Mouse (Mus musculus): ENCODE measurements around the gene Dcst1. TPM values are rescaled to one million over a fixed set of nuclear protein-coding genes. Genes with fewer than 3 reads are reported as not detected.

Gene Dcst1
- polyA plus RNA-seq, 1 experiment from 2014 or later, result 0.11 TPM

DNA sequence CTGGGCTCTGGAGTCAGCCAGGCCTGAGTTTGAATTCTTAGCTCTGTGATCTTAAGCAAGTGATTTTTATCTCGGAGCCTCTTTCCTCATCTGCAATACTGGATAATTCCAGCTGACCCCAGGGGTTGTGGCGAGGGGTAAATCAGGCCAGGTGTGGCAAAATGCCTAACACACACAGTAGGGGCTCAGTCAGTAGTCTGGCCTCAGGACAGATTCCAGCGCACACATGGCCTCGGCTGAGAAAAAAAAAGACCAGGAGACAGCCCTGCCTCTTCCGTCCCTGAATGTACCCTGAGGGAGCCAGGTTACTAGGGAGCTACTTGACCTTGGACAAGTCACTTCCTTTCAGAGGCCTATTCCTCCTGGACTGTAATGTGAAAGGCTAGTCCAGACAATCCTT is 17.9 kb upstream of the Dcst1 start:
- DNase-seq (no peak), ATAC-seq (ENCODE audit: insufficient read depth) (no peak)
- H3K9me3 ChIP-seq (ENCODE audit: low read depth, low read length), result no peaks in the 10 kb centered on the region
- TF ChIP-seq CTCF (IDR thresholded peaks at IDR 0.05; ENCODE audit: low read depth), result no peak
- no peak overlapping the region for H3K4me3 ChIP-seq (ENCODE audit: low read depth, low read length)
- H3K4me2 ChIP-seq, result no peak overlapping the region
- peaks cover 3% of the 10 kb centered on the region; the same call in 1 of the 2 replicates for H3K4me1 ChIP-seq (ENCODE audit: insufficient read depth)
- no peak overlapping the region for H3K9ac ChIP-seq
- WGBS, result 75% methylated on average over 5 of the region's 5 CpGs
- peaks cover 10% of the 10 kb centered on the region; the same call in 1 of the 2 replicates for H3K36me3 ChIP-seq (ENCODE audit: insufficient read depth)
- H3K27me3 ChIP-seq (ENCODE audit: insufficient read depth, low read length), result no peaks in the 10 kb centered on the region
- no peak overlapping the region for H3K27ac ChIP-seq (ENCODE audit: low read depth)

DNA sequence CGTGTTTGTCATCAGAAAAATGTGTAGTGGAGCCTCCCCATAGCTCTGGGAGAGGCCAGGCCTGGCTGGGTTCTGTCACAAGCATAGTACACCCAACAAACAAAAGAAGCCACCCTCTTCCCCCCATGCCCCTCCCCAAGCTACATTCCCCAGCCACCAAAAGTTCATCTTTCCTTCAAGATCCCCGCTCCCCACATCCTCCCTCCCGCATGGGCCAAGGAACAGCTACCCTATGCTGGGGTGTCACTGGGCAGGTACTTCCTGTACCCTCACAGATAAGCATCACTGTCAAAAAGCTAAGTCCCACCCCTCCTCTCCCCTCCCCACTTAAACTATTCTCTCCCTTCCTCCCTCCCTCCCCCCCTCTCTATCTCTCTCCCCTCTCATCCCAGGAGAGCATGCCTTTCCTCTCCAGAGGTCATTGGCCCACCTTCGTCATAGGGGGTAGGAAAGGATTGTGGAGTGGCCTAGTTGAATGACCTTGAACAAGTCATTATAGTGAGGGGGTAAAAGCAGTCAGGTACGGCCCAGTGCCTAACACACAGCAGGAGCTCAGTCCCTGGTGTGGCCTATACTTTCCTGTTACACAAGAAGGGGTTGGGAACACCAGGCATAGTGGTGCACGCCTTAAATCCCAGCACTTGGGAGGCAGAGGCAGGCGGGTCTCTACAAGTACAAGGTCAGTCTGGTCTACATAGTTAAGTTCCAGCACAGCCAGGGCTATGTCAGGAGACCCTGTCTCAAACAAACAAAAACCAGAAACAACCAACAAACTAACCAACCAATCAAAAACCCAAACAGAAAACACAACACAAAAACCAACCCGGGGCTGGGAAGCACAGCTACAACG is 17.2 kb upstream of the Dcst1 start:
- no peak for TF ChIP-seq CTCF (IDR thresholded peaks at IDR 0.05; ENCODE audit: low read depth)
- ATAC-seq (ENCODE audit: insufficient read depth), result no peak
- 85% methylated on average over 9 of the region's 9 CpGs for WGBS

DNA sequence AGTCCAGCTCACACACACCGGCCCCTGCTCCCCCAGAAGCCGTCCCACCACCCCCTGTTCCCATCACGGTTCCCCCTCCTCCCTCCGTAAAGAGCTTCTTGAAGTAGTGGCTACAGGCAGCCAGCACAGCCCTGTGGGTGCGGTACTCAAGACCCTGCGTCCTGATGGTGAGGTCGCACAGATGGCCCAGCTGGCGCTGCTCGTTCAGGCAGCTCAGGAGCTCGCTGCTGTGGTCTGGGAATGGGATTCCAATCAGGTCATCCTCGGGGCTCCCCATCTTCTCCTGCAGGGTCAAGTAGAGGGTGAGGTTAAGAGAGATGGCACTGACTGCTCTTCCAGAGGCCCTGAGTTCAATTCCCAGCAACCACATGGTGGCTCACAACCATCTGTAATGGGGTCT is 16.2 kb upstream of the Dcst1 start:
- no peaks in the 10 kb centered on the region for H3K9me3 ChIP-seq (ENCODE audit: low read depth, low read length)
- no peak for DNase-seq
- no peak for TF ChIP-seq CTCF (IDR thresholded peaks at IDR 0.05; ENCODE audit: low read depth)
- ATAC-seq (ENCODE audit: insufficient read depth), result no peak
- WGBS, result 64% methylated on average over 11 of the region's 11 CpGs
- H3K27me3 ChIP-seq (ENCODE audit: insufficient read depth, low read length), result no peaks in the 10 kb centered on the region
- H3K4me3 ChIP-seq (ENCODE audit: low read depth, low read length), result no peak overlapping the region
- H3K4me1 ChIP-seq (ENCODE audit: insufficient read depth), result peaks cover 3% of the 10 kb centered on the region; the same call in 1 of the 2 replicates
- H3K9ac ChIP-seq, result no peak overlapping the region
- H3K27ac ChIP-seq (ENCODE audit: low read depth), result no peak overlapping the region
- H3K4me2 ChIP-seq, result no peak overlapping the region
- peaks cover 10% of the 10 kb centered on the region; the same call in 1 of the 2 replicates for H3K36me3 ChIP-seq (ENCODE audit: insufficient read depth)

More for the DNA sequence above, 17.2 kb upstream of the Dcst1 start:
- Histone ChIP-seq H3K27ac (ENCODE audit: low read depth) (no peak overlapping the region), H3K36me3 (ENCODE audit: insufficient read depth) (peaks cover 10% of the 10 kb centered on the region; the same call in 1 of the 2 replicates), H3K4me1 (ENCODE audit: insufficient read depth) (peaks cover 3% of the 10 kb centered on the region; the same call in 1 of the 2 replicates), H3K9me3 (ENCODE audit: low read depth, low read length) (no peaks in the 10 kb centered on the region), H3K9ac (no peak overlapping the region), H3K4me2 (no peak overlapping the region), H3K27me3 (ENCODE audit: insufficient read depth, low read length) (no peaks in the 10 kb centered on the region), H3K4me3 (ENCODE audit: low read depth, low read length) (no peak overlapping the region)
- DNase-seq, result no peak

DNA sequence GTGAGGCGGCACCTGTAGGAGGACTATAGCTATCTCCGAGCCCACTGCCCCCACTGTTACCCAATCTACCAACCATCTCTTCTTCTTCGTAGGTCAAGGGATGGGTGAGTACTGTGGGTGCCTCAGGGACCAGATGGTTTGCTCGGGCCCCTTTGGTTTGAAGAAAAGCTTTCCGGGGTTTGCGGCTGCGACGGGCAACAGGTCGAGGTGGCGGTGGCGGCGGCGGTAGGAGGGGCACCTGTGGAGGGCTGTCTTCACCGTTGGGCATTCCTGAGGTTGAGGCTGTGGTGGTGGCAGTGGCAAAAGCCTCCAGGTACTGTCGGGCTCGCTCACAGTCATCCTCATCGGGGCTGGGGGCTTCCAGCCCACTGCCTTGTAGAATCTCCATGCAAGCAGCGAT is 15.7 kb upstream of the Dcst1 start:
- ATAC-seq (ENCODE audit: insufficient read depth), result no peak
- no peak overlapping the region for H3K4me2 ChIP-seq
- no peak for DNase-seq
- no peak overlapping the region for H3K27ac ChIP-seq (ENCODE audit: low read depth)
- no peak overlapping the region for H3K9ac ChIP-seq
- no peak overlapping the region for H3K4me3 ChIP-seq (ENCODE audit: low read depth, low read length)
- H3K9me3 ChIP-seq (ENCODE audit: low read depth, low read length), result no peaks in the 10 kb centered on the region
- TF ChIP-seq CTCF (IDR thresholded peaks at IDR 0.05; ENCODE audit: low read depth), result no peak
- H3K27me3 ChIP-seq (ENCODE audit: insufficient read depth, low read length), result no peaks in the 10 kb centered on the region
- 88% methylated on average over 18 of the region's 18 CpGs for WGBS
- H3K36me3 ChIP-seq (ENCODE audit: insufficient read depth), result peaks cover 10% of the 10 kb centered on the region; the same call in 1 of the 2 replicates
- H3K4me1 ChIP-seq (ENCODE audit: insufficient read depth), result peaks cover 3% of the 10 kb centered on the region; the same call in 1 of the 2 replicates

DNA sequence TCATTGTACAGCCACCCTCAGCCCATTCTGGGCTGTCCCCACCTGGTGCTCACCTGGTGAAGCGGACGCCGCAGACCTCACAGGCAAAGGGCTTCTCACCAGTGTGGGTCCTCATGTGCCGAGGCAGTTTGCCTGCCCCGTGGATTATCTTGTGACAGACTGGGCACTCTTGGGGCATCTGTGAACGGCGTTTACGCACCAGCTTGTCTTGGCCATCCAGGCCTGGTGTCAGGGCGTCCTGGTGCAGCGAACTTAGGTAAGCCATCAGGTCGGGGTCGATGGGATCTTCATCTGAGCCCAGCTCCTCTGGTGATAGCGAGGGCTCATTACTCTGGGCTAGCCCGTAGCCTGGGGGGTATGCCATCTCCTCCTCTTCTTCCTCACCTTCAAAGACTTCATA is 15.2 kb upstream of the Dcst1 start:
- ATAC-seq (ENCODE audit: insufficient read depth) (no peak), DNase-seq (no peak)
- no peak overlapping the region for H3K4me2 ChIP-seq
- no peak overlapping the region for H3K27ac ChIP-seq (ENCODE audit: low read depth)
- TF ChIP-seq CTCF (IDR thresholded peaks at IDR 0.05; ENCODE audit: low read depth), result no peak
- H3K4me3 ChIP-seq (ENCODE audit: low read depth, low read length), result no peak overlapping the region
- no peaks in the 10 kb centered on the region for H3K9me3 ChIP-seq (ENCODE audit: low read depth, low read length)
- WGBS, result 90% methylated on average over 14 of the region's 14 CpGs
- peaks cover under 1% of the 10 kb centered on the region; the same call in 1 of the 2 replicates for H3K4me1 ChIP-seq (ENCODE audit: insufficient read depth)
- H3K9ac ChIP-seq, result no peak overlapping the region
- peaks cover 10% of the 10 kb centered on the region; the same call in 1 of the 2 replicates for H3K36me3 ChIP-seq (ENCODE audit: insufficient read depth)
- H3K27me3 ChIP-seq (ENCODE audit: insufficient read depth, low read length), result no peaks in the 10 kb centered on the region

- Histone ChIP-seq H3K27me3 (ENCODE audit: insufficient read depth, low read length) (no peaks in the 10 kb centered on the region), H3K9me3 (ENCODE audit: low read depth, low read length) (no peaks in the 10 kb centered on the region), H3K36me3 (ENCODE audit: insufficient read depth) (peaks cover 10% of the 10 kb centered on the region; the same call in 1 of the 2 replicates), H3K4me2 (peak overlapping the region; percentile 76), H3K27ac (ENCODE audit: low read depth) (no peak overlapping the region), H3K4me1 (ENCODE audit: insufficient read depth) (no peaks in the 10 kb centered on the region), H3K9ac (no peak overlapping the region), H3K4me3 (ENCODE audit: low read depth, low read length) (no peak overlapping the region)
- no peak for DNase-seq
- TF ChIP-seq CTCF (IDR thresholded peaks at IDR 0.05; ENCODE audit: low read depth), result no peak
- no peak for ATAC-seq (ENCODE audit: insufficient read depth)
- 85% methylated on average over 31 of the region's 31 CpGs for WGBS
Observed at GRCm38 (mm10) chr3:89379388-89380131, 14.5 kb upstream of the Dcst1 start.

Data from lung, embryonic 14.5 days (tissue).